Mouse (Mus musculus) cerebellum, adult 11-12 months (tissue): ENCODE data around the gene Nav3.

ENCODE experiments used
- DNase-seq: peaks from one replicate; pipeline ENCODE4 v3.0.0; 2022

The Nav3 gene

GRCm38 (mm10) chr10:109641806-109642205 is 814.2 kb downstream of the Nav3 start:
- no peak for DNase-seq

GRCm38 (mm10) chr10:109637702-109638101 is 818.3 kb downstream of the Nav3 start:
- DNase-seq = no peak
